Mouse (Mus musculus): ENCODE measurements around the gene Kit.

GRCm38 (mm10) chr5:75596211-75596610 lies 21.5 kb downstream of the Kit start:
- TF ChIP-seq CTCF (IDR thresholded peaks at IDR 0.05; ENCODE audit: control insufficient read depth, insufficient read depth, low read length) = no peak
- no peak for TF ChIP-seq POLR2A (IDR thresholded peaks at IDR 0.05; ENCODE audit: borderline replicate concordance, control insufficient read depth, low read depth, low read length)
